Mouse (Mus musculus): ENCODE results near the gene Cd46. TPM values are rescaled to one million over a fixed set of nuclear protein-coding genes. Genes with fewer than 3 reads are reported as not detected.

The Cd46 gene
- total and polyA plus RNA-seq, 3 experiments: 0.66 to 1.0 (median 0.73) TPM

DNA sequence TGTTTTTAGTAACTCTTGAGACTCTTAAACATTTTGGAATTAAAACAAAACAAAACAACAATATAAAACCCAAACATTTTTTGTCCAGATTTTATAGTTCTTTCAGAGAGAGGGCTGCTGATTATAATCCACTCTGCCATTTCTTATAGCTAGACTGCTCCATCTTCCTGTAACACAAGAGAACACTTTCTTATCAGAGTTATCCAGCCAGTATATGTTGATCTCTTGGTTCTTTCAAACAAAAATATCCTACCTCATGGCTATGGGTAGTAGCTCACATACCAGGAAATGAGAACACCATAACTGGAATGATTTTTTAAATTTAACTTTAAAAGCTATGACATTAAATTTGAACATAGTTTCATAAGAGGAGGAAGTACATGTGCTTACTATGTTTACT, 9.9 kb downstream of the Cd46 start:
- intact Hi-C loops (cut with DNase I): no loop called here
- H3K79me2 ChIP-seq (replicated peaks; ENCODE audit: control insufficient read depth, insufficient read depth, low read length): no peaks in the 10 kb centered on the region
- no peak overlapping the region for H3K4me3 ChIP-seq
- H3K9ac ChIP-seq (ENCODE audit: low read depth, low read length): no peak overlapping the region
- no peak for TF ChIP-seq EP300 (IDR thresholded peaks at IDR 0.05; ENCODE audit: insufficient read depth, low read depth, low read length)
- no peak for TF ChIP-seq CTCF (IDR thresholded peaks at IDR 0.05)
- no peak for TF ChIP-seq POLR2A (IDR thresholded peaks at IDR 0.05; ENCODE audit: insufficient read depth, low read depth, low read length)
- no peak for DNase-seq
- H3K27ac ChIP-seq: no peak overlapping the region
- no peaks in the 10 kb centered on the region for H3K36me3 ChIP-seq (ENCODE audit: control insufficient read depth, insufficient read depth, low read length)
- no peaks in the 10 kb centered on the region for H3K4me1 ChIP-seq (ENCODE audit: control insufficient read depth, insufficient read depth, low read length)
- no peaks in the 10 kb centered on the region for H3K27me3 ChIP-seq (ENCODE audit: control insufficient read depth, insufficient read depth, low read length)

DNA sequence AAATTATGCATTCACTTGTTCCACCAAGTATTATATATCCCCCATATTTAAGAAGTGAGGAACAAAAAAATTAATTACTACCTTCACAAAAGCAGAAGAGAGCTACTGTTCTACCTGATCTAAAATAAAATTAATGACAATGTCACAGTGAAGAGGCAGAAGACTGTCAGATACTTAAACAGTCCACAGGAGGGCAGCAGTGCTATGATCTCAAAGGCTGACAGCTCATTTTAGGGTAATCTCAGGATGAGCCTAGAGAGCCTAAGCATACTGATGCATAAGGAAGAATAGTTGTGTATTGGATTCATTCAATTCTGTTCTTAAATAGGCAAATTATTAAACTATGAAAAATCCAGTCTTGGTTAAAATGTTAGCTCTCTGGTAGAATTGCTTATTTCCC, 51.6 kb downstream of the Cd46 start:
- Histone ChIP-seq H3K9ac (ENCODE audit: low read depth, low read length) (no peak overlapping the region), H3K4me3 (no peak overlapping the region), H3K36me3 (ENCODE audit: control insufficient read depth, insufficient read depth, low read length) (peaks cover 8% of the 10 kb centered on the region), H3K27ac (no peak overlapping the region), H3K79me2 (replicated peaks; ENCODE audit: control insufficient read depth, insufficient read depth, low read length) (no peaks in the 10 kb centered on the region), H3K27me3 (ENCODE audit: control insufficient read depth, insufficient read depth, low read length) (no peaks in the 10 kb centered on the region), H3K4me1 (ENCODE audit: control insufficient read depth, insufficient read depth, low read length) (no peaks in the 10 kb centered on the region)
- no peak for DNase-seq
- intact Hi-C loops (cut with DNase I): loop anchor here (1.0 kb wide), 1 partner anchor 64 kb away; no protein-coding TSS in a partner anchor
- no peak for TF ChIP-seq POLR2A (IDR thresholded peaks at IDR 0.05; ENCODE audit: insufficient read depth, low read depth, low read length)
- TF ChIP-seq CTCF (IDR thresholded peaks at IDR 0.05): peak; percentile 90

DNA sequence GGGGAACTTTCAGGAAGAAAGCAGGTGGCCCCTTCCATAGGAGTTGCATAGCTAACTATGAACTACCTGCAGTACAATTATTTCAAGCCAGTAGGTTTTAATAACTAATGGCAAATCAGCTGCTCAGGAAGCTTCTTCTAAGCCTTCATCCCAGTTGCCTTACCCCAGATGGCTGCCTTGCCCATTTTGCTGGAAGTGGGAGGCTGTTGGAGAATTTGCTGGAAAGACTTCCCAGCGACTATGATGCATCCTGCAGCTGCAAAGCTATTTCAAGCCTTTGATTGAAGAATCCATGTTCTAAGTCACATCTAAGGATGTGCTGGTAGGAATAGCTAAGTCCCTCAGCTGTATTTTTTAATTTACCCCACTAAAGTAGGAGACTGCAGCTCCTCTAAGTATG, 53.7 kb downstream of the Cd46 start:
- WGBS: 47% methylated on average over 1 of the region's 1 CpGs
- no peak overlapping the region for H3K9ac ChIP-seq (ENCODE audit: low read depth, low read length)
- no peaks in the 10 kb centered on the region for H3K27me3 ChIP-seq (ENCODE audit: control insufficient read depth, insufficient read depth, low read length)
- no peak for DNase-seq
- TF ChIP-seq CTCF (IDR thresholded peaks at IDR 0.05): no peak
- TF ChIP-seq POLR2A (IDR thresholded peaks at IDR 0.05; ENCODE audit: insufficient read depth, low read depth, low read length): no peak
- no peak for TF ChIP-seq EP300 (IDR thresholded peaks at IDR 0.05; ENCODE audit: insufficient read depth, low read depth, low read length)
- H3K4me1 ChIP-seq (ENCODE audit: control insufficient read depth, insufficient read depth, low read length): 0 out of 2 replicates have a peak, but pooled peaks cover 2% of the 10 kb centered on the region
- H3K27ac ChIP-seq: no peak overlapping the region
- H3K36me3 ChIP-seq (ENCODE audit: control insufficient read depth, insufficient read depth, low read length): peaks cover 24% of the 10 kb centered on the region
- H3K79me2 ChIP-seq (replicated peaks; ENCODE audit: control insufficient read depth, insufficient read depth, low read length): no peaks in the 10 kb centered on the region
- H3K4me3 ChIP-seq: no peak overlapping the region
- intact Hi-C loops (cut with DNase I): no loop called here

DNA sequence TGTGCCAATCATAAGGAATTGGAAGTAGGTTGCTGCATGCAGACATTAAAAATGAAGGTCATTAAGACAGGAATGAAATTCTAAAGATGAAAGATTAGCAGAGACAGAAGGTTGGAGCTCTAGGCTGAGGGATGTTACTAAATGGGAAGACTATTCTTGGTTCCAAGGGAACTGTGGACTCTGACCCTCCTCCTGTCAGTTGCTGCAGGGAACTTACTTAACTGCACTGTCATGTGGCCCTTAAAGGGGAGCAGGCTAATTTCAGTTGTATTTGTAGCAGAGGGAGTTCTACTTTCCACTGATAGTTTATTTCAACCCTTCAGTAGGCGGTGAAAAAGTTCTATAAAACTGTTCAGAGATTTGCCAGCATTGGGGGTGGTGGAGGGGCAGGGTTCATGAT, 54.1 kb downstream of the Cd46 start:
- intact Hi-C loops (cut with DNase I): no loop called here
- Histone ChIP-seq H3K79me2 (replicated peaks; ENCODE audit: control insufficient read depth, insufficient read depth, low read length) (no peaks in the 10 kb centered on the region), H3K36me3 (ENCODE audit: control insufficient read depth, insufficient read depth, low read length) (peaks cover 28% of the 10 kb centered on the region), H3K27me3 (ENCODE audit: control insufficient read depth, insufficient read depth, low read length) (no peaks in the 10 kb centered on the region), H3K4me3 (no peak overlapping the region), H3K27ac (no peak overlapping the region), H3K9ac (ENCODE audit: low read depth, low read length) (no peak overlapping the region), H3K4me1 (ENCODE audit: control insufficient read depth, insufficient read depth, low read length) (peaks cover 3% of the 10 kb centered on the region; the same call in 1 of the 2 replicates)
- DNase-seq: no peak
- no peak for TF ChIP-seq CTCF (IDR thresholded peaks at IDR 0.05)
- no peak for TF ChIP-seq EP300 (IDR thresholded peaks at IDR 0.05; ENCODE audit: insufficient read depth, low read depth, low read length)
- TF ChIP-seq POLR2A (IDR thresholded peaks at IDR 0.05; ENCODE audit: insufficient read depth, low read depth, low read length): no peak
- 85% methylated on average over 1 of the region's 1 CpGs for WGBS

DNA sequence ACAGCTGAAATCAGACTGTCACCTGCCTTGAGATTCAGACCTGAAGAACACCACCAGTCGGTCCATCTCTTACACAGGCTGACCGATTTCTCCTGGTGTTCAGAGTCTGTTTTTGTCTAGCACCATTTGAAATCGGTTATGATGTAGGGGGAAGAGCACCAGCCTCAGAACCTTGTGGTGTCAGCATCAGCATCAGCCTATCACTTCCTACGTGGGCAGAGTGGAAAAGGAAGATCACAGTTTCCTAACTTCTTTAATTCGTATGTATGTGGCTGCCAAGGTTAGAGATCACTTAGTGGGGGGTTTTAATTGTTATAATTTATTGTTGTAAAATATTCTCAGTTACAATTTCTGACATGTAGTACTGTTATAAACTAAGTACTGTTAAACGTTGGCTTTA, 54.6 kb downstream of the Cd46 start:
- no peak for TF ChIP-seq CTCF (IDR thresholded peaks at IDR 0.05)
- no peak for TF ChIP-seq POLR2A (IDR thresholded peaks at IDR 0.05; ENCODE audit: insufficient read depth, low read depth, low read length)
- no peak for TF ChIP-seq EP300 (IDR thresholded peaks at IDR 0.05; ENCODE audit: insufficient read depth, low read depth, low read length)
- Histone ChIP-seq H3K9ac (ENCODE audit: low read depth, low read length) (no peak overlapping the region), H3K79me2 (replicated peaks; ENCODE audit: control insufficient read depth, insufficient read depth, low read length) (no peaks in the 10 kb centered on the region), H3K27ac (no peak overlapping the region), H3K4me1 (ENCODE audit: control insufficient read depth, insufficient read depth, low read length) (peaks cover 4% of the 10 kb centered on the region), H3K36me3 (ENCODE audit: control insufficient read depth, insufficient read depth, low read length) (peaks cover 33% of the 10 kb centered on the region), H3K27me3 (ENCODE audit: control insufficient read depth, insufficient read depth, low read length) (no peaks in the 10 kb centered on the region), H3K4me3 (no peak overlapping the region)
- 81% methylated on average over 6 of the region's 6 CpGs for WGBS
- DNase-seq: no peak
- intact Hi-C loops (cut with DNase I): no loop called here

DNA sequence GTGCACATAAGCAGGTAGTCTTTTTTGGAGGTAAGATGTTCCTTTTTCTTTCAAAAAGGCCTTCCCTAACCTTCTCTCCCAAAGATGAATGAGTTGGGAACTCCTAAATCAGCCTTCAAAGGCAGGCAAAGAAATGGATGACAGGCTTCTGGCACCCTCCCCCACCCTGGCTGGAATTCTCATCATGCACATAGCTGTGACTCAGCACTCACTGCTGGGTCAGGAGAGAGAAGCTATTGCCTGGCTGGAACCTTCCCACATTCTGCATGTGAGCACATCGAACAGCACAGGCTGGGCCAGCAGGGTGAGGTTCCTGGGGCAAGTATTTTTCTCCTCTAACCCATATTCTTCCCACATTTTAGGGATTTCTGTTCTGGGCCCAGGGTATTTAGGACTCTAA, 58.1 kb downstream of the Cd46 start:
- H3K4me3 ChIP-seq: no peak overlapping the region
- H3K27me3 ChIP-seq (ENCODE audit: control insufficient read depth, insufficient read depth, low read length): no peaks in the 10 kb centered on the region
- TF ChIP-seq EP300 (IDR thresholded peaks at IDR 0.05; ENCODE audit: insufficient read depth, low read depth, low read length): peak; percentile 92
- 0 out of 2 replicates have a peak, but pooled peaks have one; percentile 13 for TF ChIP-seq POLR2A (IDR thresholded peaks at IDR 0.05; ENCODE audit: insufficient read depth, low read depth, low read length)
- TF ChIP-seq CTCF (IDR thresholded peaks at IDR 0.05): 0 out of 2 replicates have a peak, but pooled peaks have one; percentile 6
- no peaks in the 10 kb centered on the region for H3K79me2 ChIP-seq (replicated peaks; ENCODE audit: control insufficient read depth, insufficient read depth, low read length)
- no peak overlapping the region for H3K9ac ChIP-seq (ENCODE audit: low read depth, low read length)
- H3K36me3 ChIP-seq (ENCODE audit: control insufficient read depth, insufficient read depth, low read length): peaks cover 50% of the 10 kb centered on the region
- peaks cover 7% of the 10 kb centered on the region for H3K4me1 ChIP-seq (ENCODE audit: control insufficient read depth, insufficient read depth, low read length)
- intact Hi-C loops (cut with DNase I): loop anchor here (2.0 kb wide), 2 partner anchors 15 to 57 kb away; no protein-coding TSS in a partner anchor
- H3K27ac ChIP-seq: peak overlapping the region; percentile 74
- 14% methylated on average over 1 of the region's 1 CpGs for WGBS
- peak; percentile 60 to 76 for DNase-seq
